Mouse (Mus musculus) midbrain, postnatal 0 days (tissue): ENCODE data around the gene Ptch2. TPM values are rescaled to one million over a fixed set of nuclear protein-coding genes. Genes with fewer than 3 reads are reported as not detected.
A peak's percentile ranks its signal among the peaks of the same experiment; 100 is the strongest.

Experiments
- ATAC-seq: fragments of 200-750 bp; cut with Nextera tagmentation; 2 replicates; pipeline ENCODE4 v1.8.0; 2017; ENCODE audit warnings: moderate number of reproducible peaks, mild to moderate bottlenecking, moderate TSS enrichment, moderate library complexity; ENCODE audit not compliant: low FRiP score
- DNase-seq: peaks from one replicate; pipeline ENCODE4 v3.0.0-alpha.2; 2015; ENCODE audit warnings: low spot score
- H3K27ac ChIP-seq: fragments of 300-500 bp; sonication (generic); 2 replicates; pipeline ENCODE4 v1.5.1; 2014; ENCODE audit warnings: low read depth, mild to moderate bottlenecking, low read length, mixed read lengths
- H3K27me3 ChIP-seq: fragments of 300-500 bp; sonication (generic); 2 replicates; pipeline ENCODE4 v1.6.1; 2014; ENCODE audit warnings: low read length, control low read depth, mixed read lengths; ENCODE audit not compliant: insufficient read depth
- H3K36me3 ChIP-seq: fragments of 300-500 bp; sonication (generic); 2 replicates; pipeline ENCODE4 v1.6.1; 2014; ENCODE audit warnings: low read length, control low read depth, mixed read lengths; ENCODE audit not compliant: insufficient read depth
- H3K4me1 ChIP-seq: fragments of 300-500 bp; sonication (generic); 2 replicates; pipeline ENCODE4 v1.6.1; 2014; ENCODE audit warnings: mild to moderate bottlenecking, control low read depth, antibody characterized with exemption, low read length, mixed read lengths; ENCODE audit not compliant: insufficient read depth
- H3K4me2 ChIP-seq: fragments of 300-500 bp; sonication (generic); 2 replicates; pipeline ENCODE4 v1.6.1; 2014; ENCODE audit warnings: low read depth, mild to moderate bottlenecking, low read length, mixed read lengths; ENCODE audit not compliant: poor library complexity, severe bottlenecking
- H3K4me3 ChIP-seq: fragments of 300-500 bp; sonication (generic); 2 replicates; pipeline ENCODE4 v1.5.1; 2014; ENCODE audit warnings: low read depth, mild to moderate bottlenecking, low read length, moderate library complexity
- H3K9ac ChIP-seq: fragments of 300-500 bp; sonication (generic); replicated peaks from 2 replicates; pipeline ENCODE4 v1.6.1; 2014; ENCODE audit warnings: mild to moderate bottlenecking, low read length, moderate library complexity, mixed read lengths; ENCODE audit not compliant: poor library complexity, severe bottlenecking
- H3K9me3 ChIP-seq: fragments of 300-500 bp; sonication (generic); 2 replicates; pipeline ENCODE4 v1.6.1; 2016; ENCODE audit warnings: low read length, control low read depth
- CTCF ChIP-seq: IDR thresholded peaks from 2 replicates; pipeline ENCODE4 v1.5.1; 2016; ENCODE audit warnings: antibody characterized with exemption, mild to moderate bottlenecking
- WGBS: fragments of 180-500 bp; shearing (Covaris S2); extraction: QIAGEN DNeasy Blood & Tissue Kit; methylation state at CpG from one replicate; pipeline ENCODE4 v1.1.7; 2014; 5-methylcytosine and 5-hydroxymethylcytosine counted together
- polyA plus RNA-seq: library from polyadenylated mRNA; unstranded; fragments of >200 nt; fragmentation: Nextera tagmentation; extraction: Ambion mirVana; gene quantifications from 2 replicates; pipeline ENCODE4 v1.2.1, GENCODE M21; 2015
- total RNA-seq: library from RNA; depleted of rRNA; stranded (reverse); fragments of >200 nt; gene quantifications from 2 replicates; pipeline ENCODE4 v1.2.3, GENCODE M21; 2014

The Ptch2 gene
- total and polyA plus RNA-seq, 2 experiments from 2014 or later: 3.7 to 12.2 TPM

GRCm38 (mm10) chr4:117132794-117133143 is 36.9 kb downstream of the Ptch2 start:
- Histone ChIP-seq H3K4me1 (peaks cover 7% of the 10 kb centered on the region; the same call in 1 of the 2 replicates), H3K4me3 (peak overlapping the region; percentile 83), H3K27me3 (no peaks in the 10 kb centered on the region), H3K9ac (peak overlapping the region; percentile 86), H3K4me2 (peak overlapping the region; percentile 55), H3K36me3 (peaks cover 30% of the 10 kb centered on the region), H3K27ac (peak overlapping the region; percentile 85), H3K9me3 (no peaks in the 10 kb centered on the region)
- no peak for TF ChIP-seq CTCF
- WGBS: 7% methylated on average over 11 of the region's 11 CpGs
- no peak for DNase-seq
- ATAC-seq: no peak

DNA sequence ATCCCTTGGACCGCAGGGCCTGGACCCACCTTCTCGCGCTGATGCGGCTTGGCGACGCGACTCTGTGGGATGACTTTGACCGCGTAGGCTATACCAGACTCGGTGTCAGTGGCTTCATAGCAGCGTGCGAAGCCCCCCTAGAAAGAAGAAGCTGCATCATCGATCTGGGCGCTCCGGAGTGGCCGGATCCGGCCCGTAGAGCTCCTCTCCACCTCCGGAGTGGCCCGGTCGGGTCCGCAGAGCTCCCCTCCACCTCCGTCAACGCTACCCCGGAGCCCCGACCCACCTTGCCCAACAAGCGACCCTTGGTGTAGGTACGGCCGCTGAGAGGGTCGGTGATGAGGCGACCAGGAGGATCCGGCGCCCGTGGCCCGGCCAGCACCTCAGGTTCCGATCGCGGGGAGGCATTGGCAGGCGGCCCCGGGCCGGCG is 37.5 kb downstream of the Ptch2 start:
- peak overlapping the region; percentile 55 for H3K4me2 ChIP-seq
- TF ChIP-seq CTCF: no peak
- no peaks in the 10 kb centered on the region for H3K27me3 ChIP-seq
- H3K4me1 ChIP-seq: peaks cover 7% of the 10 kb centered on the region; the same call in 1 of the 2 replicates
- peak overlapping the region; percentile 85 for H3K27ac ChIP-seq
- H3K9me3 ChIP-seq: no peaks in the 10 kb centered on the region
- peak overlapping the region; percentile 83 for H3K4me3 ChIP-seq
- peak; percentile 57 for DNase-seq
- H3K36me3 ChIP-seq: peaks cover 24% of the 10 kb centered on the region
- WGBS: under 1% methylated on average over 41 of the region's 42 CpGs
- ATAC-seq: peak; percentile 32
- peak overlapping the region; percentile 86 for H3K9ac ChIP-seq

DNA sequence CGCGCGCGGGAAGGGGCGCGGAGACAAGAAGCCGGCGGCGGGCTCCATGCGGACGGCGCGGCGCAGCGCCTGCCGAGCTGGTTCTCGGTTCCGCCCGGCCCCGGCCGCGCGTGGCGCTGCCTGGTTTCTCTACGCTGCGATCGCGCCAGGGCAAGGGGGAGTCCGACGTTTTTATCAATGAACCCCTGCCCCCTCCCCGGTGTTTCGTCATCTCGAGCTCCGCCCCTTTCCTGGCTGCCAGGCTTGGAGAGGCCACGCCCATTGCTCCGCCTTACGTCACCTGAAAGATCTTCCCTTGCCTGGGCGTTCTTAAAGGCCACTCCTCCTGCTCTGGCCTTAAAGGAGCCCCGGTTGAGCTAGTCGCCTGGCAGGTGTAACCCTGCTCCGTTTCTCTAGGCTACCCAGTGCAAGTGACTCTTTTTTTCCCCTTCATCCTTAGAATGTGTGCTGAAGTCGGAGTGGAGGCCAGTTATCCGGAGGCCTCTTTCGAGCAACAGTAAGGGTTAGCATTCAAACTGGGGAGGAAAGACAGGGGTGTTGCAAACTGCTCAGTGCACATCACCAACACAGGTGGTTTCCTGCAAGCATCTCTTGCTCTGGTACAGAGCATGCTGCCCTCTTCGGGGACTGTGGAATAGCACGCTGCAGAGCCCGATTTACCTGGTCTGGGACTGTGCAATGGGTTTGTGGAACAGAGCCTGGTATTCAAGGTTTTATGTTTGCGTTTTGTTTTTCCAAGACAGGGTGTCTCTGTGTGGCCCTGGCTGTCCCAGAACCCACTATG is 38.1 kb downstream of the Ptch2 start, which contains the start of gene Plk3:
TSS of gene Plk3 (minus strand) at position 147 of the 784 bp plus-strand sequence.
- H3K36me3 ChIP-seq: peaks cover 18% of the 10 kb centered on the region
- H3K4me1 ChIP-seq: peaks cover 7% of the 10 kb centered on the region; the same call in 1 of the 2 replicates
- H3K9me3 ChIP-seq: no peaks in the 10 kb centered on the region
- ATAC-seq (peak; percentile 91), DNase-seq (peak; percentile 99)
- peak; percentile 52 for TF ChIP-seq CTCF
- no peaks in the 10 kb centered on the region for H3K27me3 ChIP-seq
- WGBS: 2% methylated on average over 34 of the region's 48 CpGs
- peak within 1 kb of the TSS; percentile 85 for H3K27ac ChIP-seq
- H3K4me3 ChIP-seq: peak within 1 kb of the TSS; percentile 83
- H3K9ac ChIP-seq: peak within 1 kb of the TSS; percentile 86
- H3K4me2 ChIP-seq: peak within 1 kb of the TSS; percentile 55

DNA sequence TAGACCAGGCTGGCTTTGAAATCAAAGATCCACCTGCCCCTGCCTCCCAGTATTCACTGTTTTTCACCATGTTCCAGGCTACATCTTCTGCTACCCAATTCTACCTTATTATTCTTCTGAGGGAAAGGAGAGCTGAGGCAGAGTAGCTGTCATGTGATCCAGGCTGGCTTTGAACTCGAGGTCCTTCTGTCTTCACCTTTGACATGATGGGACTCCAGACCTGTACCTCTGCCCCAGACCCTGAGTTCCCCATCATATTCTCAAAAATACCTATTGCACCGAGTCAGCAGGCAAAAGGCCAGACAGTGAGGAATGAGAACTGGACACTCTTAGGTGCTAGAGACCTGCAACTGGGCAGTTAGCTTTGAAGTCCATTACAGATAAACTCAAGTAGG is 38.7 kb downstream of the Ptch2 start:
- no peak overlapping the region for H3K9ac ChIP-seq
- TF ChIP-seq CTCF: no peak
- 33% methylated on average over 2 of the region's 2 CpGs for WGBS

DNA sequence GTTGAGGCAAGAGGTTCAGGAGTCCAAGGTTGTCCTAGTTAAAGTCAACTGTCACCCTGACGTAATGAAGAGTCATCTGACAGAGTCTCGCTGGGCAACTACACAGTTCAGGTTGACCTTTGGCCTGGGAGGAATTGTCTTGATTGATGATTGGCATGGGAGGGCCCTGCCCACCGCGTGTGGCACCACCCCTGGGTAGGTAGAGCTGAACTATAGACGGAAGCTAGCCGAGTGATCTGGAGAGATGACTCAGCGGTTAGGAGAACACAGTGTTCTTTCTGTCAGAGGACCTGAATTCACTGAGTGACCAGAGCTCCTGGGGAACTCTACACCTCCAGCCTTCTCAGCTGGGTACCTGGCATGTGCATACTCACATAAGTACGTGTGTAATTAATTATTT is 40.2 kb downstream of the Ptch2 start:
- Histone ChIP-seq H3K4me1 (peaks cover 7% of the 10 kb centered on the region; the same call in 1 of the 2 replicates), H3K4me3 (no peak overlapping the region), H3K27ac (no peak overlapping the region), H3K36me3 (0 out of 2 replicates have a peak, but pooled peaks cover 4% of the 10 kb centered on the region), H3K9me3 (no peaks in the 10 kb centered on the region), H3K4me2 (no peak overlapping the region), H3K27me3 (no peaks in the 10 kb centered on the region), H3K9ac (no peak overlapping the region)
- 24% methylated on average over 8 of the region's 8 CpGs for WGBS
- ATAC-seq: no peak
- DNase-seq: no peak
- TF ChIP-seq CTCF: no peak

More for the DNA sequence above, 38.7 kb downstream of the Ptch2 start:
- Histone ChIP-seq H3K4me2 (no peak overlapping the region), H3K9me3 (no peaks in the 10 kb centered on the region), H3K27me3 (no peaks in the 10 kb centered on the region), H3K36me3 (peaks cover 15% of the 10 kb centered on the region; the same call in 1 of the 2 replicates), H3K4me3 (peak overlapping the region; percentile 83; the same call in 1 of the 2 replicates), H3K27ac (no peak overlapping the region), H3K4me1 (peaks cover 7% of the 10 kb centered on the region; the same call in 1 of the 2 replicates)
- DNase-seq: no peak
- no peak for ATAC-seq
